Mouse (Mus musculus) liver, adult 2 months (tissue): Measurements from ENCODE around the gene Kcnj11. TPM values are rescaled to one million over a fixed set of nuclear protein-coding genes. Genes with fewer than 3 reads are reported as not detected.
A peak's percentile ranks its signal among the peaks of the same experiment; 100 is the strongest.

Experiments used
- DNase-seq: peaks from one replicate; pipeline ENCODE4 v3.0.0-alpha.2; 2011; ENCODE audit warnings: low read depth, low spot score; ENCODE audit errors: extremely low read depth
- H3K27ac ChIP-seq: fragments of 200-500 bp; replicated peaks from 2 replicates; pipeline ENCODE4 v1.5.1; 2012; ENCODE audit warnings: low read depth, mild to moderate bottlenecking, control low read depth, inconsistent platforms, low read length; ENCODE audit not compliant: insufficient read depth
- H3K27me3 ChIP-seq: fragments of 200-500 bp; 2 replicates; pipeline ENCODE4 v1.6.1; 2012; ENCODE audit warnings: mild to moderate bottlenecking, moderate library complexity, low read length, inconsistent platforms; ENCODE audit not compliant: control insufficient read depth, insufficient read depth
- H3K36me3 ChIP-seq: fragments of 200-500 bp; 2 replicates; pipeline ENCODE4 v1.6.1; 2012; ENCODE audit warnings: low read length, inconsistent platforms; ENCODE audit not compliant: control insufficient read depth, insufficient read depth
- H3K4me1 ChIP-seq: fragments of 200-500 bp; 2 replicates; pipeline ENCODE4 v1.6.1; 2011; ENCODE audit warnings: low read length; ENCODE audit not compliant: control insufficient read depth, insufficient read depth
- H3K4me3 ChIP-seq: fragments of 200-500 bp; 2 replicates; pipeline ENCODE4 v1.5.1; 2011; ENCODE audit warnings: low read depth, mild to moderate bottlenecking, control low read depth, low read length, moderate library complexity; ENCODE audit not compliant: insufficient read depth
- H3K79me2 ChIP-seq: fragments of 200-500 bp; 2 replicates; pipeline ENCODE4 v1.6.1; 2012; ENCODE audit warnings: inconsistent platforms, mild to moderate bottlenecking, low read length, moderate library complexity; ENCODE audit not compliant: control insufficient read depth, insufficient read depth
- H3K9ac ChIP-seq: fragments of 200-500 bp; 2 replicates; pipeline ENCODE4 v1.6.1; 2012; ENCODE audit warnings: low read depth, mild to moderate bottlenecking, control low read depth, inconsistent platforms, low read length
- CTCF ChIP-seq: fragments of 200-500 bp; IDR thresholded peaks from 2 replicates; pipeline ENCODE4 v1.5.1; 2011; ENCODE audit warnings: low read depth, low read length, control low read depth
- POLR2A ChIP-seq: fragments of 200-500 bp; IDR thresholded peaks from 2 replicates; pipeline ENCODE4 v1.6.1; 2011; ENCODE audit warnings: low read length, control low read depth; ENCODE audit not compliant: insufficient read depth; ENCODE audit errors: extremely low read depth
- WGBS: fragments of 180-500 bp; shearing (Covaris S2); methylation state at CpG from one replicate; pipeline ENCODE4 v1.1.7; 2018; 5-methylcytosine and 5-hydroxymethylcytosine counted together
- polyA plus RNA-seq: library from polyadenylated mRNA; depleted of rRNA; stranded (reverse); fragments of >200 nt; gene quantifications from 2 replicates; pipeline ENCODE4 v1.2.3, GENCODE M21; 2012; rRNA removed
- total RNA-seq: library from RNA; depleted of rRNA; stranded (reverse); fragments of >200 nt; gene quantifications from 2 replicates; pipeline ENCODE4 v1.2.3, GENCODE M21; 2014; rRNA removed

Kcnj11 gene
- not detected in 2 replicates for total RNA-seq
- polyA plus RNA-seq: not detected in 2 replicates

GRCm38 (mm10) chr7:46100563-46100962 is at the start of gene Kcnj11:
Kcnj11 (minus strand) TSS chr7:46100764.
- Histone ChIP-seq H3K79me2 (no peaks in the 10 kb centered on the region), H3K4me3 (peak within 1 kb of the TSS; percentile 36; the same call in 1 of the 2 replicates), H3K9ac (no peak within 1 kb of the TSS), H3K36me3 (no peaks in the 10 kb centered on the region), H3K4me1 (no peaks in the 10 kb centered on the region), H3K27me3 (peaks cover 2% of the 10 kb centered on the region; the same call in 1 of the 2 replicates), H3K27ac (no peak within 1 kb of the TSS)
- TF ChIP-seq POLR2A (no peak), CTCF (peak; percentile 66)
- WGBS: 3% methylated on average over 34 of the region's 34 CpGs
- DNase-seq: no peak

GRCm38 (mm10) chr7:46147417-46147816 is 46.9 kb upstream of the Kcnj11 start:
- no peak overlapping the region for H3K9ac ChIP-seq
- TF ChIP-seq POLR2A (no peak), CTCF (no peak)
- no peaks in the 10 kb centered on the region for H3K4me1 ChIP-seq
- H3K27me3 ChIP-seq: no peaks in the 10 kb centered on the region
- H3K4me3 ChIP-seq: no peak overlapping the region
- no peak for DNase-seq
- WGBS: 85% methylated on average over 7 of the region's 7 CpGs
- H3K79me2 ChIP-seq: no peaks in the 10 kb centered on the region
- no peak overlapping the region for H3K27ac ChIP-seq
- no peaks in the 10 kb centered on the region for H3K36me3 ChIP-seq

- Histone ChIP-seq H3K79me2 (no peaks in the 10 kb centered on the region), H3K4me3 (no peak overlapping the region), H3K4me1 (no peaks in the 10 kb centered on the region), H3K27me3 (no peaks in the 10 kb centered on the region; the same call in 1 of the 2 replicates), H3K27ac (no peak overlapping the region), H3K9ac (no peak overlapping the region), H3K36me3 (no peaks in the 10 kb centered on the region)
- DNase-seq: no peak
- 88% methylated on average over 7 of the region's 7 CpGs for whole genome bisulfite sequencing
- TF ChIP-seq POLR2A: no peak
- TF ChIP-seq CTCF: no peak
These were observed 46.2 kb upstream of the Kcnj11 start for GRCm38 (mm10) chr7:46146675-46147308.

DNA sequence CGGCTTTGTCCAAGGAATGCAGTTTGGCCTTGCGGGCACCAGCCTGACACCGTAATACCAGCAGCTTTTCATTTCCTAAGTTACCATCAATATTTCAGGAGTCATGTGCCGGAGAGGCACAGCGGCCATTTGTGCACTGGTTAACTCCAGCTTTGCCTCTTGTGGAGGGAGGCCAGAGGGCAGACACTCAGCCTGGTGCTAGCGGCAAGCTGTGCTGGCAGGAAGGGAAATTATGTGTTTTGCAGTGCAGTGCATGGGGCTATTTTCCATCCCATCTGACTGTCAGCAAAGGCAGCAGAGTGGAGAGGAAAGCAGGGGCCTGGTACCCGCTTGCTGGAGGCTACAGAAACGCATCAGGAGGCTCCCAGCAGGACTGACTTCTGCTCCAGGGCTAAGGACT is 43.5 kb upstream of the Kcnj11 start:
- TF ChIP-seq CTCF: no peak
- no peak for TF ChIP-seq POLR2A
- H3K27ac ChIP-seq: no peak overlapping the region
- H3K4me3 ChIP-seq: no peak overlapping the region
- no peak overlapping the region for H3K9ac ChIP-seq
- H3K27me3 ChIP-seq: no peaks in the 10 kb centered on the region; the same call in 1 of the 2 replicates
- no peaks in the 10 kb centered on the region for H3K36me3 ChIP-seq
- no peaks in the 10 kb centered on the region for H3K79me2 ChIP-seq
- H3K4me1 ChIP-seq: no peaks in the 10 kb centered on the region
- DNase-seq: no peak
- 82% methylated on average over 8 of the region's 8 CpGs for WGBS

DNA sequence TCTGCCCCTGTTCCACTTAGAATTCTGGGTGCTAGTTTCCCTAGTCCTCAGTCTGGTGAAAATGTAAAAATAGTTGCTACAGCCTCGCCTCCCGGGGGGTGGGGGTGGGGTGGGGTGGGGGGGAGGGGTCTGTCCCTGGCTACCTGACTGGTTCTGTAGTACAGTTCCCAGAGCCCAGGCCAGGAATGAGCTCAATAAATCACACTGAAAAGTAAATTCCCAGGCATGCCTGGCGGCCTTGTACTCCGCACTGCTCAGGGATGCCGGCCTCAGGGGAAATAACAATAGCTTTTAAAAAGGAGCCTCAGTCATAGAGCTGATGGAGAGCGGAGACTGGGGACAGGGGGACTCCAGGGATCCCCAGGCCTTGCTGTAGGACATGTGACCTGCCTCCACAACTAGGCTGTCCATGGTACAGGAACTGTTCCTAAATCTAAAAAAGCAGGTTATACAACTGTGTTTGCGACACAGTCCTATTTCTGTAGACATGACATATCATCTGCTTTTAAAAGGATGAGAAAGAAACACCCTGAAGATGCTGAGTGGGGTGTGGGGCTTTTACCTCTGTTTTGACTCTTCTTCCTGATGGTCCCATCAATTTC is 37.9 kb upstream of the Kcnj11 start:
- Histone ChIP-seq H3K27ac (no peak overlapping the region), H3K4me3 (no peak overlapping the region), H3K79me2 (no peaks in the 10 kb centered on the region), H3K9ac (no peak overlapping the region), H3K4me1 (no peaks in the 10 kb centered on the region), H3K36me3 (no peaks in the 10 kb centered on the region), H3K27me3 (no peaks in the 10 kb centered on the region; the same call in 1 of the 2 replicates)
- no peak for DNase-seq
- TF ChIP-seq CTCF: no peak
- TF ChIP-seq POLR2A: no peak
- 53% methylated on average over 7 of the region's 7 CpGs for WGBS

GRCm38 (mm10) chr7:46133858-46134257 is 33.3 kb upstream of the Kcnj11 start:
- Histone ChIP-seq H3K27me3 (no peaks in the 10 kb centered on the region), H3K9ac (no peak overlapping the region), H3K36me3 (no peaks in the 10 kb centered on the region), H3K79me2 (no peaks in the 10 kb centered on the region), H3K27ac (no peak overlapping the region), H3K4me1 (no peaks in the 10 kb centered on the region), H3K4me3 (no peak overlapping the region)
- 31% methylated on average over 7 of the region's 7 CpGs for whole genome bisulfite sequencing
- no peak for TF ChIP-seq POLR2A
- no peak for TF ChIP-seq CTCF
- no peak for DNase-seq
